Mouse (Mus musculus): ENCODE data around the gene Srcin1. TPM values are rescaled to one million over a fixed set of nuclear protein-coding genes. Genes with fewer than 3 reads are reported as not detected.

Srcin1 gene
- total RNA-seq, 2 experiments from 2014 or later: 0.08 to 0.16 TPM

- intact Hi-C loops (cut with DNase I): no loop called here
- DNase-seq: no peak
Observed at GRCm38 (mm10) chr11:97509715-97510485, 66.1 kb downstream of the Srcin1 start.

DNA sequence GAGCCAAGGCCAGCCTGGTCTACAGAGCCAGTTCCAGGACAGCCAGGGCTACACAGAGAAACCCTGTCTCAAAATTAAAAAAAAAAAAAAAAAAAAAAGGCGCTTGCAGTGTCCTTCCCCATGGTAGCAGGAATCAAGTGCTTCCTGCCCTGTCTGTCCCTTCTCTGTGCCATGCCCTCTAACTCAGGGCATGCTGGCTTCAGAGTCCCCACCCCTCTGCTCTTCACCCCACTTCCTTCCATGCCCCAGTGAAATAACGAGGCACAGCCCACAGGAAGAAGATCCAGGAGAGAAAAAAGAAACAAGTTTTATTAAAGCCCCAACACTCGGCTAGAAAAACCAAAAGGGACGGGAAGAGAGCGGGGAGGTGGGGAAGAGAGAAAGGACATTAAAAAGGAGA, 66.9 kb downstream of the Srcin1 start:
- intact Hi-C loops (cut with DNase I): no loop called here
- DNase-seq: no peak

- intact Hi-C loops (cut with DNase I): no loop called here
- DNase-seq: no peak
Observed at GRCm38 (mm10) chr11:97508198-97508597, 67.8 kb downstream of the Srcin1 start.

GRCm38 (mm10) chr11:97506331-97506730, 69.7 kb downstream of the Srcin1 start:
- intact Hi-C loops (cut with DNase I): no loop called here
- no peak for DNase-seq

DNA sequence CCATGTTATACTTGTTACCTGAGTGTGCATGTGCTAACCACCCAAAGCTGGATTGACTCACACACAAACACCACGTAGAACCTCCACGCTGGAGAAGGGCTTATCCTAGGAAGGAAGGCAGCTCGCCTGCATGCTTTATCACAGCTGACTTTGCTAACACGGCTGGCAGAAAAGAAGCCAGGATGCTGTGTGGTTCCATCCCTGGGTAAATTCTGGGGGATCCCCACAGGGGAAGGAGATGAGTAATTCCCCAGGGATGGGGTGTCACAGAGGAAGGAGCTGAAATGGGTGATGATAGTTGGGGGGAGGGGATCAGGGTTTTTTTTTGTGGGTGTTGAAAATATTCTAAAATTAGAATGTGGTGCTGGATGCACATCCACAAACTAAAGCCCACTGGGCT, 70.2 kb downstream of the Srcin1 start:
- intact Hi-C loops (cut with DNase I): no loop called here
- DNase-seq: no peak

GRCm38 (mm10) chr11:97502846-97503245, 73.1 kb downstream of the Srcin1 start:
- intact Hi-C loops (cut with DNase I): no loop called here
- DNase-seq: no peak

GRCm38 (mm10) chr11:97502383-97502782, 73.6 kb downstream of the Srcin1 start:
- intact Hi-C loops (cut with DNase I): no loop called here
- DNase-seq: no peak

DNA sequence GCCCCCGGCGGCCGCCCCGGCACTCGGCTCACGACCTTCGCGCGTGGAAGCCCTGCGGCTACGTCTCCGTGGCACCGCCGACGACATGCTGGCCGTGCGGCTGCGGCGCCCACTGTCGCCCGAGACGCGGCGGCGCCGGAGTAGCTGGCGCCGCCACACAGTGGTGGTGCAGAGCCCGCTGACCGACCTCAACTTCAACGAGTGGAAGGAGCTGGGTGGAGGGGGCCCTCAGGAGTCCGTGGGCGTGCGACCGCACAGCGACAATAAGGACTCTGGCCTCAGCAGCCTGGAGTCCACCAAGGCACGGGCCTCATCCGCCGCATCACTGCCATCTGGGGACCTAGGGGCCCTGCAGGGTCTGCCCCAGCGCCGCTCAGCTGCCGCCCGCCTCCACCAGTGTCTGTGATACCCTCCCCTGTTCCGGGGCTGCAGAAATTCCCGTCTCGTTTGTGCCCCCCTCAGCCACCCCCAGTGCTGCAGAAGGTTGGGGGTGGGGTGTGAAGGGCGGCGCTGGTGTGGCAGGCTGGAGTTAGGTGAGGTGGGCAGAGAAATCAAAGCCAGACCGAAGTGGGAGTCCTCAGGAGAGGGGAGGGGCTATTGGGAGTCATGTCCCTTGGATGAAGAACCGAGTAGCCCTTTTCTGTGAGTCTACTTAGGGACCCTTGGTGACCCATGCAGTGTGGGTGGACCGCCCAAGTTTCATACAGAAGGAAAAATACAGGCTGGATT, 75.1 kb downstream of the Srcin1 start:
- intact Hi-C loops (cut with DNase I): no loop called here
- DNase-seq: no peak

DNA sequence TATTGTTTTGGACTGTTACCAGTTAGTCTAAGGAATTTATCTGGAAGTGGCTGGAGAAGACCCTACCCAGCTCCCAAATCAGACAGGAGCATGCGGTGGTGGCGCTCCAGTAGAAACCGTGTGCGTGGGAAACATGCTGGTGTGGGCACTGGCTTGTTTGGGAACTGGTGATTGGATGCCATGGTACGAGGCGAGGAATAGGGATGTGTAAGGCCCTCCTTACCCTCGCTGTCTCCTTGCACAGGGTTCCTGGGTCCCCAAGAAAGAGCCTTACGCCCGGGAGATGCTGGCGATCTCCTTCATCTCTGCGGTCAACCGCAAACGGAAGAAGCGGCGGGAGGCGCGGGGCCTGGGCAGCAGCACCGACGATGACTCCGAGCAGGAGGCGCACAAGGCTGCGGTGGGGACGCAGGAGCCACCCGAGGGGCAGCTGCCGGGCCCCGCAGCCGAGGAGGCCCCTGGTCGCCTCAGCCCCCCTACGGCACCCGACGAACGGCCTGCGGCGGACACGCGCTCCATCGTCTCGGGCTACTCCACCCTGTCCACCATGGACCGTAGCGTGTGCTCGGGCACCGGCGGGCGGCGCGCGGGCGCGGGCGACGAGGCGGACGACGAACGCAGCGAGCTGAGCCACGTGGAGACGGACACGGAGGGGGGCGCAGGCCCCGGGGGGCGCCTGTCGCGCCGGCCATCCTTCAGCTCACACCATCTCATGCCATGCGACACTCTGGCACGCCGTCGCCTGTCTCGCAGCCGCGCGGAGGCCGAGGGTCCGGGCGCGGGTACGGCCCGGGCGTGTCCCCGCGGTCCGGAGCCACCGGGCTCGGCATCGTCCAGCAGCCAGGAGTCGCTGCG, 75.9 kb downstream of the Srcin1 start, which contains the start of gene 4933428G20Rik:
4933428G20Rik (minus strand) TSS at position 476 of the 855 bp plus-strand sequence.
- intact Hi-C loops (cut with DNase I): no loop called here
- DNase-seq: no peak

GRCm38 (mm10) chr11:97497543-97497942, 78.4 kb downstream of the Srcin1 start:
- DNase-seq: no peak
- intact Hi-C loops (cut with DNase I): no loop called here

DNA sequence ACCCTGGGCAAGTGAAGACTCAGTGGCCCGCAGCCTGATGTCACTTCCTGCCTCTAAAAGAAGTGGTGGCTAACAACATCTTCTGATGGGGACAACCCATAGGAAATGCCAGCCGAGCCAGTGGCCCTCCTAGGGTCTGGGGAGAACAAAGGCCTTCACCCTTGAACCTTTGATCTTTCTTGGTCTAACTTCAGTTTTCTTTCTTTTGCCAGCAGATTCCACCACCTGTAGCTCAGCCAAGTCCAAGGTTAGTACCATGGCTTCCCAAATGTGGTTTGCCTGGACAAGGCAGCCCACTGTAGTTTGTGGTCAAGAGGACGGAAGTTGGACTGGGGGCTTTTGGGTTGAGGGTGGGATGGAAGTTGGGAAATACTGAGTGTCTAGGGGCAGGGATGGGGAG, 83.2 kb downstream of the Srcin1 start:
- DNase-seq: no peak
- intact Hi-C loops (cut with DNase I): no loop called here

DNA sequence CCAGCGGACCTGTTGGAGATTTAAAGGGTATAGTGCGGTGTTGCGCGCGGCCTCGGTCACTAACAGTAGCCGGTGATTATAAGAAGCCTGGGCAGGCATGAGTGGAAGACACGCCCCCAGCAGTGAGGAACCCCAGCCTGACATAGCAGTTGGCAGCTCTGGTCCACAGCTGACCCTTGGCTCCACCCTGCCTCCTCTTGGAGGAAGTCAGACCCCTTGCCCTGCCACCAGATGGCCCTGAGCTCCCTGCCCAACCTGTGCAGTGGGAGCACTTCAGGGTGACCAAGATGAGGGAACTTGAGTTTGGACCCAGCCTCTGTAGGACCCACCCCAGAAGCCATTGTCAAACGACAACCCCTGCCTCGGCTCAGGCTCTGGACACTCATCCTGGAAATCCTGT, 84.3 kb downstream of the Srcin1 start:
- DNase-seq: no peak

GRCm38 (mm10) chr11:97489589-97490324, 86.2 kb downstream of the Srcin1 start:
- DNase-seq: peak; percentile 75 to 79
- intact Hi-C loops (cut with DNase I): loop anchor here (1.0 to 2.0 kb wide), 2 partner anchors 85 to 133 kb away; no protein-coding TSS in a partner anchor

More for the DNA sequence above, 84.3 kb downstream of the Srcin1 start:
- intact Hi-C loops (cut with DNase I): no loop called here

DNA sequence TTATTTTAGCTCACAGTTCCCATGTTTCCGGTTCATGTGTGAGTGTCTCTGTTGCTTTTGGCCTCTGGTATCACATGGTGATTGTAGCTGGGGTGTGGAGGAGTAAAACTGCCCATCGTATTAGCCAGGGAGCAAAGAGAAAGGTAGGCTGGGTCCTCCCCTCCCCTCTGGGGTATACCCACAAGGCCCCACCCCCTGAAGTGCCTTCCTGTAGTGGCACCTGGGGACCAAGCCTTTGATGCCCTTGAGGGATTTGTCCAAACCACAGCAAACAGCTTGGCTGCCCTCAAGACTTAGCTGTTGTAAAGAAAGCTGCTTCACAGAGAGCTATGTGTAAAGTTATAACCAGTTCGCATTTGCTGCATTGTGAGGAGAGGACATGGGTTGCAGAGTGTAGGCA, 88.3 kb downstream of the Srcin1 start:
- intact Hi-C loops (cut with DNase I): loop anchor here (2.0 kb wide), 1 partner anchor 87 kb away; no protein-coding TSS in a partner anchor
- DNase-seq: no peak

DNA sequence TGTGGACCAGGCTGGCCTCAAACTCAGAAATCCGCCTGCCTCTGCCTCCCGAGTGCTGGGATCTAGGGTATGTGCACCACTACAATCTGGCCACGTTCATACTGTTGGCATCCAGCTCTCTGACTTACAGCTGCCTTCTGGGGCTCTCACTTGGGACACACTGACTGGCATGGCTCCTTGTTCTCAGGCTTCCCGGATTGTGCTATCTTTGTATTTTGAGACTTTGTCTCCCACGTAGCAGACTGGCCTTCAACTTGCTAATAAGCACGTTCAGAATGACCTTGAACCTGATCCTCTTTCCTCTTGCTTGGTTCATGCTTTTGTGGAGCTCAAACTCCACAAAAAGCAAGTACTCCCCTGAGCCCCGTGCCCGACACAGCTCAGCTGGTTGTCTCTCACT, 90.3 kb downstream of the Srcin1 start:
- intact Hi-C loops (cut with DNase I): no loop called here

GRCm38 (mm10) chr11:97479824-97480223, 96.2 kb downstream of the Srcin1 start:
- peak; percentile 38 to 39 for DNase-seq
- intact Hi-C loops (cut with DNase I): no loop called here

More for the DNA sequence above, 90.3 kb downstream of the Srcin1 start:
- no peak for DNase-seq

- intact Hi-C loops (cut with DNase I): no loop called here
- DNase-seq: no peak
Observed at GRCm38 (mm10) chr11:97479085-97479484, 96.9 kb downstream of the Srcin1 start.

DNA sequence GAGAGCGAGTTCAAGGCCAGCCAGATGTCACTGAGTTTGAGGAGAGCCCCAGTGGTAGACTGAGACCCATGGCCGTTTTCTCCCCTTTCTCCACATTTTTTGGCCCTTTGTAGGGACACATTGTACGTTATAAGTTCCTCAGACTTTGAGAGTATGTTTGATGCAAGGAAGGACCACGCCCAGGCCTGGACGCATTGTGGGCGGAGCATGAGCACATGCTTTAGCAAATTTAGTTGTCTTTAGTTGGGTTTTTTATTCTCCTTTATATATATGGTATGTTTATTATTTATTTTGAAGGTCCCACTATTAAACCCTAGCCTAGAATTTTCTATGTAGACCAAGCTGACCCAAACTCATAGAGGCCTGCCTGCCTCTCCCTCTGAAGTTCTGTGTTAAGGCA, 97.6 kb downstream of the Srcin1 start:
- intact Hi-C loops (cut with DNase I): no loop called here
- DNase-seq: no peak

- intact Hi-C loops (cut with DNase I): no loop called here
- no peak for DNase-seq
Observed at GRCm38 (mm10) chr11:97477431-97477830, 98.6 kb downstream of the Srcin1 start.
